Mouse (Mus musculus) gonadal fat pad, adult 2 months (tissue): Measurements from ENCODE around the gene Olfr1013. TPM values are rescaled to one million over a fixed set of nuclear protein-coding genes. Genes with fewer than 3 reads are reported as not detected.

Experiments used
- DNase-seq: peaks from one replicate; pipeline ENCODE4 v3.0.0-alpha.2; 2012; ENCODE audit warnings: low read depth
- polyA plus RNA-seq: library from polyadenylated mRNA; depleted of rRNA; stranded (reverse); fragments of >200 nt; gene quantifications from 2 replicates; pipeline ENCODE4 v1.2.3, GENCODE M21; 2012; rRNA removed

Olfr1013 gene
- not detected in 2 replicates for polyA plus RNA-seq

DNA sequence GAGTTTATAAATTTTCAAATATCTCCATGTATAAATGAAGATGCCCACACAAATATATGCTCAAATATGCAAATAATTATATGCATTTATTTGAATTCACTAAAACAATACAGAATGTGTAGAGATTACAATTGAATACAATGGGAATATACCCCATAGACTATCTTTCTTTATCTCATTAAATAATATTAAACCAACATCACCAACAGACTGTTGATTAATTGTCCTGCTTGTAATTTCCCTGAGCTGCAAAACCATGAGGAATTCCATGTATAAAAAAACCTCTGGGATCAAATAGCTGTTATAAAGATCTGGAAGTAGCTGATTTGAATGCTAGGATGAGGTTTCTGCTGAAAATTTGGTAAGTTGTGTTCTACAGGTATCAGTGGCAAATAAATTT, at the start of gene Olfr1013:
Gene Olfr1013 (plus strand): TSS at position 301 of the 400 bp plus-strand sequence.
- DNase-seq: no peak

DNA sequence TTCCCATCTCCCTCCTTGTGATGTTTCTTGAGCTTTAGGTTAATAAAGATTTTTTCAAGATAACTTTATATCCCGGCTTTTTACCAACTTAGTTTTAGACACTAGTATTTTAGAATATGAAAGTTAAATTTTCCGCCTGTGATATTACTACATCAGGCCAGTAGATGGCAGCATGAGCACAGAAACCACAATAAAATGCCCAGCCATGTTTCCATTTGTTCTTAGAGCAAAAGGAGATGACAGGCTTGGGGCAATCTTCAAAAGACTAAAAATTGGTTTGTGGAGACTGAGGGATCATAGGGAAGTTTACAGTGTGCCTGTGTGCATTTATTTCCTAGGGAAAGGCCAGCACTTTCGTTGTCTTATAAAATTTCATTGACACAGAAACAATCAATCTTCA, 41.1 kb upstream of the Olfr1013 start:
- DNase-seq: no peak

DNA sequence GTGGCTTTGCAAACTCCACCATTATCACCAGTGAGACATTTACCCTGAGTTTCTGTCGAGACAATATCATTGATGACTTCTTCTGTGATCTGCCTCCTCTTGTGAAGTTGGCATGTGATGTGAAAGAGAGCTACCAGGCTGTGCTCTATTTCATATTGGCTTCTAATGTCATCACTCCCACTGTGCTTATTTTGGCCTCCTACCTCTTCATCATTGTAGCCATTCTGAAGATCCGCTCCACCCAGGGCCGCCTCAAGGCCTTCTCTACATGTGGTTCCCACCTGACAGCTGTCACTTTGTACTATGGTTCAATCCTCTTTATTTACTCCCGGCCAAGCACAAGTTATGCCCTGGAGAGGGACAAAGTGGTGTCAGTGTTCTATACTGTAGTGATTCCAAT, 13.1 kb upstream of the Olfr1013 start:
- no peak for DNase-seq

DNA sequence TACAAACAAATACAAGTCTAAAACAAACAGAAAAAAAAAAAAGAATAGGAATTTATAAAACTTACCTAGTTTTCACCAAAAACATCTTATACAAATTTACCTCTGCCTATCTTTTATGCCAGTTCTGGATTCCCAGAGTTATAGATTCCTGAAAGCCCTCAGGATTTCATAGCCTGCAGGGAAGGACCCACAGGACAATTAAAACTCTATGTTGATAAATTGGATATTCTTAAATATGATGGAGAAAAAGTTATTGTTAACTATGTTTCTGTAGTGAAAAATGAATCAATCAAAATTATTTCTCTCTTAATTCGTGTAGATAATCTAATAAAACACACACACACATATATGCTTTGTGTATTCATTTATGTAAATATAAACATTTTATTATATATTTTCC, 4.2 kb upstream of the Olfr1013 start, which contains the start of gene Olfr1012:
Gene Olfr1012 (minus strand): TSS at position 101 of the 400 bp plus-strand sequence.
- DNase-seq: no peak

DNA sequence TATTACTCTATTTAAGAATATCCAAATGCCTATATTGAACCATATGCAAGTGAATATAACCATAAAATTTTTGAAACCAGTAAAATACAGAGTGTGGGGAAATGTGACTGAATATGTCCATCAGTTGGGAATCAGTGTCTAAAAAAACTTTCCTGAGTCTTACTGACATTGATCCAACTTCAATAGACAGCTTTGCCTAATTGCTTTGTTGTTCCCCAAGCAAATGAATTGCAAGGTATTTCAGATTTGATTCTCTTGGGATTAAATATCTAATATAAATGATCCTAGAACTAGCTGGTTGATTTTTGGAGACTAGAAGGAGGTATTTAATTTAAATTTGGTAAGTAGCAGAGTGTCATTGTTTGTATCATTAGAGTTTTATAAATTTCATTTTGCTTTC, 5.5 kb downstream of the Olfr1013 start, which contains the start of gene Olfr1014:
Gene Olfr1014 (plus strand): TSS at position 301 of the 400 bp plus-strand sequence.
- no peak for DNase-seq

DNA sequence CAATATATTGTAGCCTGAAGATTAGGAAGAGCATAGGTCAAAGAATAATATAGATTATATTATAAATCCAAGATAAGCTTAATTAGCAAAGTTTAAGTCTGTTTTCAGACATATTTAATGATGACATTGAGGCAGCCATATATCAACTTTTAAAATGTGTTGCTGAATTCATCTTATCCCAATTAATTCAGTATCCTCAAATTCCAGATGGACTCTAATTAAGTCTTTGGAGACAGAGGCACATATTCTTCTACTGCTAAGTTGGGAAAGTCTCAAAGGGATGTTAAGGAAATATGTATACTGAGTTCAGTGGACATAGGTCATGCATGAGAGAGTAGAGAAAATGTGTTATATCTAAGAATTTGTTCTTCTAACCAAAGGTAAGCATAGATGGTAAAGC, 14.8 kb downstream of the Olfr1013 start, which contains the start of gene Olfr1015:
Gene Olfr1015 (plus strand): TSS at position 301 of the 400 bp plus-strand sequence.
- no peak for DNase-seq

DNA sequence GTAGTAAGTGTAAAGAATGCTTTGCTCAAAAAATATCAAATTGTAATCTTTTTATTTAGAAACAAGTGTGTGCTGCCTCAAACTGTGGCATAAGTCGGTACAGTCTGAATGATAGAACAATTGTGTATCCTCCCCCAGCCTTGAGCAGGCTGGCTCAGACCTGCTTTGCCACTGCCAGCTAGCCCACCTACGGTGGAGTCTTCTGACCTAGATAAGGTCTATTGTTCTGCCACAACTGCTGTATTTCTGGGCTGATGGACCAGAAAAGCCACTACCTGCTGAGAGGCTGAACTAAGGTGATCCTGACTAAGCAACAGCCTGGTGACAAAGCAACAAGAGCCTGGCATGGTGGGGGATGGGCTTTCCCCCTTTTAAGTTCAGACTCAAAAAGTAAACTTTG, 25.4 kb downstream of the Olfr1013 start:
- DNase-seq: no peak

DNA sequence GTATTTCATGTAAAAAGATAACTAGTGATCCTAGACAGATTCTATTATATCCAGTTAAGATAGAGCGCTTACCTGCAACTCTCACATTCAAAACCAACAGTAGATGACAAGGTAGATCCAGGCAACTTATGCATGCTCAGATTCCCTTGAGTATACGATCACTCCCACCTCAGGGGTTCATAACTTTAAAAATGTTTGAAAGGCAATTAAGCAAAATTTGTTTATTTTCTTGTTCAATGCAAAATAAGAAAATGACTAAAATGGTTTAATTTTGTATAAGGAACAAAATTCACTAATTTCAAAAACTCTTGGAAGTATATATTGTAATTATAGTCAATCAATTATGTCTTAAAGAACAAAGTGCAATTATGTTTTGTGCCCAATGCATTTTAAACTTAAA, 35.5 kb downstream of the Olfr1013 start, which contains the start of gene Olfr1016:
Gene Olfr1016 (minus strand): TSS at position 101 of the 400 bp plus-strand sequence.
- DNase-seq: no peak

DNA sequence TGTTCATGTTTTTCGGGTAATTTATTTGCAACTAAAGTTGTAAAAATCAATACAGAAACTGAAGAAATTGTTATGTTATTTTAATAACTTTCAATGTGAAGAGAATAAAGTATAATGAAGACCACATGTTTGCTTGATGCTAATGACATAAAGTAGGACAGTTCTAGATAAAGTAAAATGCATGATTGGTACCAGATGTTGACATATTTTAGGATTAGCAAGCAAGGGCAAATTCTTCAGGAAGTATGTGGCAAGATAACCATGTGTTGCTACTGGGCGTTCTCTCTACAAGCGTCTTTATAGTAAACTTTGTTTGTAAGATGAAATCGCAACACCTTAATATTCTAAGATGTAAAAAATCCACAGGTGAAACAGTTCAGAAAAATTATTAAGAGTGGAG, 37.6 kb downstream of the Olfr1013 start:
- no peak for DNase-seq

DNA sequence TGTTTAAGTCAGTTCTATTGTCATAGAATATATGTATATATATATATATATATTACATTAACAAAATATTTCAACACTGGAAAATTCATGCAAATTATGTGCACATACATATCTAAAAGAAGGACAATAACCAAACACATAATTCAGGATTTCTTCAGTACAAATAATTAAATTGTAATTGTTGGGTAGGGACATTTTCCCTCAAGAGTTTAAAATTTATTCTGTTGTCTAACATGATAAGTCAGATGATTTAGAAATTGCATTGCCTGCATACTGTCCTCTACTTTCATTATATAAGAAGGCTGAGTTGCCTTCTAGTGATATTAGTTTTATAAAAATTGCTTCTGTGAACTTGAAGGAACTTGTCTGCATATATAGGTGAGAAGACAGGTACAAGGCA, 51.3 kb downstream of the Olfr1013 start, which contains the start of gene Olfr1018:
Gene Olfr1018 (plus strand): TSS at position 301 of the 400 bp plus-strand sequence.
- DNase-seq: no peak

Other genes starting within 250 kb of the Olfr1013 start
- gene 4833423E24Rik, start 248.1 kb upstream of the Olfr1013 start, polyA plus RNA-seq: not detected in 2 replicates
- gene Olfr996, start 187.9 kb upstream of the Olfr1013 start, polyA plus RNA-seq: not detected in 2 replicates
- not detected in 2 replicates for gene Olfr998, start 178.2 kb upstream of the Olfr1013 start, polyA plus RNA-seq
- gene Olfr1000, start 155.2 kb upstream of the Olfr1013 start, polyA plus RNA-seq: not detected in 2 replicates
- not detected in 2 replicates for gene Olfr1002, start 116.4 kb upstream of the Olfr1013 start, polyA plus RNA-seq
- gene Olfr154, start 102.6 kb upstream of the Olfr1013 start, polyA plus RNA-seq: not detected in 2 replicates
- not detected in 2 replicates for gene Olfr1006, start 88.3 kb upstream of the Olfr1013 start, polyA plus RNA-seq
- gene Olfr1008, start 77.7 kb upstream of the Olfr1013 start, polyA plus RNA-seq: not detected in 2 replicates
- not detected in 2 replicates for gene Olfr1009, start 51.7 kb upstream of the Olfr1013 start, polyA plus RNA-seq
- gene Olfr1012, start 4.3 kb upstream of the Olfr1013 start, polyA plus RNA-seq: not detected in 2 replicates
- not detected in 2 replicates for gene Olfr1014, start 5.6 kb downstream of the Olfr1013 start, polyA plus RNA-seq
- not detected in 2 replicates for gene Olfr1015, start 14.9 kb downstream of the Olfr1013 start, polyA plus RNA-seq
- gene Olfr1016, start 35.4 kb downstream of the Olfr1013 start, polyA plus RNA-seq: not detected in 2 replicates
- not detected in 2 replicates for gene Olfr1018, start 51.4 kb downstream of the Olfr1013 start, polyA plus RNA-seq
- not detected in 2 replicates for gene Olfr1019, start 78.4 kb downstream of the Olfr1013 start, polyA plus RNA-seq
- not detected in 2 replicates for gene Olfr1020, start 79.9 kb downstream of the Olfr1013 start, polyA plus RNA-seq
- not detected in 2 replicates for gene Olfr1022, start 101.5 kb downstream of the Olfr1013 start, polyA plus RNA-seq
- gene Olfr1023, start 118.5 kb downstream of the Olfr1013 start, polyA plus RNA-seq: not detected in 2 replicates
- not detected in 2 replicates for gene Olfr1024, start 138.0 kb downstream of the Olfr1013 start, polyA plus RNA-seq
- not detected in 2 replicates for gene Olfr1025-ps1, start 148.1 kb downstream of the Olfr1013 start, polyA plus RNA-seq
- gene Olfr1026, start 154.5 kb downstream of the Olfr1013 start, polyA plus RNA-seq: not detected in 2 replicates
- gene Olfr1028, start 183.3 kb downstream of the Olfr1013 start, polyA plus RNA-seq: not detected in 2 replicates
- gene Olfr1029, start 206.8 kb downstream of the Olfr1013 start, polyA plus RNA-seq: not detected in 2 replicates
- gene Olfr1030, start 212.2 kb downstream of the Olfr1013 start, polyA plus RNA-seq: not detected in 2 replicates
- not detected in 2 replicates for gene Olfr1031, start 223.2 kb downstream of the Olfr1013 start, polyA plus RNA-seq
- not detected in 2 replicates for gene Olfr1032, start 238.4 kb downstream of the Olfr1013 start, polyA plus RNA-seq